Mouse (Mus musculus): ENCODE measurements around the gene Supt3.

The Supt3 gene

GRCm38 (mm10) chr17:45136491-45136890 is 359.5 kb downstream of the Supt3 start:
- no peak for DNase-seq

- no peak for DNase-seq
These were observed 366.1 kb downstream of the Supt3 start for GRCm38 (mm10) chr17:45143043-45143442.

DNA sequence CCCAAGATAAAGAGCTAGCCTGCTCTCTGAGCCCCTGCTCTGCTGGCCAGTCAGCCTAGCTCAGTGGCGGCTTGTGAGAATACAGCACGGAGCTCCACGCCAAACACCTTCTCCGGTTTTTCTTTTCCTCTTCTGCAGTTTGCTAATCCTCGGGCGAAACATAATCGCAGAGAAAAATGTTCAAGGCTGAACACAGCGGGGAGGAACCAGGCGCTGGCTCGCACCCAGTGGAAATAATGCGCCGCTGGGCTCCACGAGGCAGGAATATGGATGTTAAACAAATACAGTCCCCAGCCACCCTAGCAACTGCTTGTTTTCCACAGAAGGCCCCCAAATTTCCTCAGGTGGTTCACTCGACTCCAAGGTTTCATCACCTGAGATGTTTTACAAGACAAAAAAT is 367.7 kb downstream of the Supt3 start:
- DNase-seq = no peak

- no peak for DNase-seq
These were observed 374.5 kb downstream of the Supt3 start for GRCm38 (mm10) chr17:45151312-45151929.

GRCm38 (mm10) chr17:45153721-45154120 is 376.8 kb downstream of the Supt3 start:
- DNase-seq = no peak

- no peak for DNase-seq
These were observed 381.3 kb downstream of the Supt3 start for GRCm38 (mm10) chr17:45158171-45158691.

- DNase-seq = no peak
These were observed 383.7 kb downstream of the Supt3 start for GRCm38 (mm10) chr17:45160651-45161050.

DNA sequence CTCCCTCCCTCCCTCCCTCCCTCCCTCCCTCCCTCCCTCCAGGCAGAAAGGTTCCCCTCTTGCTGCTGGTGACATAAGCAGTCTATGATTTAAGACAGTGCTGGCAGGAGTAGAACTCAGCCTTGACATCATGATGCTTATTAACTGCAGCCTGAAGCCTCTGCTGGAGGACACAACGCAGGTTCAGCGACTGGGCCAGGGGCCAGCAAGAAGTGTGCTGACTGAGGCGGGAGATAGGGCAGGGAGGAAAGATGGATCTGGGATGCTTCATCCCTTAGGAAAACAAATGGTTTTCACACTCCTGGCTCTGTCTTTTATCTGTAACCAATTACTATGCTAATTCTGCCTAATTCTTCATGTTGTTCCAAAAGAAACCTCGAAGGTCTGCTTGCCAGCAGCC is 388.8 kb downstream of the Supt3 start:
- DNase-seq = no peak
